Mouse (Mus musculus) testis, adult 2 months (tissue): ENCODE results near the gene Cyp2c54. TPM values are rescaled to one million over a fixed set of nuclear protein-coding genes. Genes with fewer than 3 reads are reported as not detected.
"Not testable (repeated sequence)": the region's sequence is repeated elsewhere in the genome, so short reads cannot be mapped to it uniquely, and the experiment has no call there.

ENCODE experiments used
- H3K27ac ChIP-seq: fragments of 200-500 bp; 2 replicates; pipeline ENCODE4 v1.5.1; 2012; ENCODE audit warnings: low read depth, low read length; ENCODE audit not compliant: control insufficient read depth, insufficient read depth
- H3K27me3 ChIP-seq: fragments of 200-500 bp; 2 replicates; pipeline ENCODE4 v1.6.1; 2012; ENCODE audit warnings: mild to moderate bottlenecking, low read length, moderate library complexity; ENCODE audit not compliant: control insufficient read depth, insufficient read depth
- H3K36me3 ChIP-seq: fragments of 200-500 bp; 2 replicates; pipeline ENCODE4 v1.6.1; 2012; ENCODE audit warnings: mild to moderate bottlenecking, low read length; ENCODE audit not compliant: control insufficient read depth, insufficient read depth
- H3K4me1 ChIP-seq: fragments of 200-500 bp; 2 replicates; pipeline ENCODE4 v1.6.1; 2012; ENCODE audit warnings: low read length; ENCODE audit not compliant: control insufficient read depth, insufficient read depth
- H3K4me3 ChIP-seq: fragments of 200-500 bp; 2 replicates; pipeline ENCODE4 v1.5.1; 2012; ENCODE audit warnings: low read depth, mild to moderate bottlenecking, low read length, moderate library complexity, mixed read lengths; ENCODE audit not compliant: control insufficient read depth
- CTCF ChIP-seq: fragments of 200-500 bp; IDR thresholded peaks from 2 replicates; pipeline ENCODE4 v1.5.1; 2012; ENCODE audit warnings: low read depth, mild to moderate bottlenecking, inconsistent platforms, low read length, moderate library complexity; ENCODE audit not compliant: control insufficient read depth, insufficient read depth, insufficient replicate concordance
- POLR2A ChIP-seq: fragments of 200-500 bp; IDR thresholded peaks from 2 replicates; pipeline ENCODE4 v1.6.1; 2012; ENCODE audit warnings: low read depth, mild to moderate bottlenecking, inconsistent platforms, low read length, moderate library complexity; ENCODE audit not compliant: control insufficient read depth
- polyA plus RNA-seq: library from polyadenylated mRNA; depleted of rRNA; stranded (reverse); fragments of >200 nt; gene quantifications from 2 replicates; pipeline ENCODE4 v1.2.3, GENCODE M21; 2012; rRNA removed

The Cyp2c54 gene
- not detected in 2 replicates for polyA plus RNA-seq

DNA sequence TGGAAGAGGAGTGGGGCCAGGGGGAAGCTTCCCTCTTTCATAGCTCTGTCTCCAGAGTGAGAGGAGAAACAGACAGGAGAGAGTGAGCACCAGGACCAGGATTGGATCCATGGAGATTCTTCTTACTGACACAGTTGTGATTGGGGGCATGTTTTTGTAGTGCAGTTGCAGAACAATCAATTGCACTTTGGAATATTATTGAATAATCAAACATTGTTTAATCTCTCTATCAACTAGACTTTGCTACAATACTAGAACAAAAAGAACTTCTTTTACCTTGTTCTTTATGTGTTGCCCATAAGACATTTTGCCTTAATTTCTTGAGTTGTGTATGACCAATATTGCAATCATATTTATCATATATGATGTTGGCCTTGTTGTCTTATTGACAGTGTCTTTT, at the start of gene Cyp2c54:
Cyp2c54 (minus strand) TSS at position 127 of the 400 bp plus-strand sequence.
- no peaks in the 10 kb centered on the region for H3K36me3 ChIP-seq
- H3K27ac ChIP-seq = no peak within 1 kb of the TSS
- TF ChIP-seq CTCF (no peak), POLR2A (no peak)
- no peak within 1 kb of the TSS for H3K4me3 ChIP-seq
- H3K4me1 ChIP-seq = no peaks in the 10 kb centered on the region
- no peaks in the 10 kb centered on the region for H3K27me3 ChIP-seq

DNA sequence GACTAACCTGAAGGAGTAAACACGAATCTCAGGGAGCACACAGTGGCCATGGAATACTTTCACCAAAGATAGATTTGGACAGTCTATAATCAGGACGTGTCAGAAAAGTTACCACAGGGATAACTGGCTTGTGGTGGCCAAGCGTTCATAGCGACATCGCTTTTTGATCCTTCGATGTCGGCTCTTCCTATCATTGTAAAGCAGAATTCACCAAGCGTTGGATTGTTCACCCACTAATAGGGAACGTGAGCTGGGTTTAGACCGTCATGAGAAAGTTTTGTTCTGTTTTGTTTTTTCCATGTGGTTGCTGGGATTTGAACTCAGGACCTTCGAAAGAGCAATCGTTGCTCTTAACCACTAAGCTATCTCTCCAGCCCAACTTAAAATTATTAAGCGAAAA, 46.0 kb upstream of the Cyp2c54 start:
- not testable (repeated sequence) for H3K4me1 ChIP-seq, H3K27ac ChIP-seq, H3K4me3 ChIP-seq, H3K27me3 ChIP-seq, H3K36me3 ChIP-seq

DNA sequence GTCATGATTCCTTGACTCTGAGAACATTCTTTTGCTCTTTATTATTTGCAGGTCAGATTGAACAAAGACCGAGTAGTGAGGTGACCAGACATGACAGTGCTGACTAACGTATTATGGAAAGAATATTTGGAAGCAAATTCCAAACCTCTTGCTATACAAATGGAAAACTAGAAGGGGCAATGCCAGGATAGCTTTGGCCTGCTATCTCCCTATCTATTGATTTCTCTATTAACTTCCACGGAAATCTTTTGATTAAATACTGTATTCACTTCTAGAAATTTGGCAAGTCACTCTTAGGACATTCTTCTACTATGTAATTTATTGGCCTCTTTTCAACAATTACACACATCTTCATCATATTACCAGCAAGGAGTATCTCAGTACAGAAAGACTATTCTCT, 17.5 kb upstream of the Cyp2c54 start:
- H3K27me3 ChIP-seq = no peaks in the 10 kb centered on the region
- no peaks in the 10 kb centered on the region for H3K36me3 ChIP-seq
- no peak overlapping the region for H3K4me3 ChIP-seq
- H3K4me1 ChIP-seq = no peaks in the 10 kb centered on the region
- TF ChIP-seq CTCF = no peak
- TF ChIP-seq POLR2A = no peak
- H3K27ac ChIP-seq = no peak overlapping the region

GRCm38 (mm10) chr19:40089421-40089820, 15.8 kb upstream of the Cyp2c54 start, which contains the start of gene Cyp2c50:
TSS of gene Cyp2c50 (plus strand) at chr19:40089688.
- H3K36me3 ChIP-seq, H3K4me3 ChIP-seq: not testable (repeated sequence)

GRCm38 (mm10) chr19:40088381-40088780, 14.8 kb upstream of the Cyp2c54 start:
- no peak overlapping the region for H3K4me3 ChIP-seq
- H3K27me3 ChIP-seq = no peaks in the 10 kb centered on the region
- TF ChIP-seq POLR2A (no peak), CTCF (no peak)
- no peak overlapping the region for H3K27ac ChIP-seq
- H3K36me3 ChIP-seq = no peaks in the 10 kb centered on the region
- H3K4me1 ChIP-seq = no peaks in the 10 kb centered on the region

More at GRCm38 (mm10) chr19:40089421-40089820, 15.8 kb upstream of the Cyp2c54 start, which contains the start of gene Cyp2c50:
- not testable (repeated sequence) for H3K27me3 ChIP-seq, H3K4me1 ChIP-seq, H3K27ac ChIP-seq

DNA sequence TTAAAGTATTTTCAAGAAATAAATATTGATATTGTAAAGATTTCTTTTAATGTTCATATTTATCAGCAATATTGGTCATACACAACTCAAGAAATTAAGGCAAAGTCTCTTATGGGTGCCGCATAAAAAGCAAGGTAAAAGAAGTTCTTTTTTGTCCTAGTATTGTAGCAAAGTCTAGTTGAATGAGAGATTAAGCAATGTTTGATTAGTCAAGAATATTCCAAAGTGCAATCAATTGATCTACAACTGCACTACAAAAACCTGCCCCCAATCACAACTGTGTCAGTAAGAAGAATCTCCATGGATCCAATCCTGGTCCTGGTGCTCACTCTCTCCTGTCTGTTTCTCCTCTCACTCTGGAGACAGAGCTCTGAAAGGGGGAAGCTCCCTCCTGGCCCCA, 81.5 kb downstream of the Cyp2c54 start, which contains the start of gene Cyp2c37:
Cyp2c37 (plus strand) TSS at position 285 of the 400 bp plus-strand sequence.
- H3K4me1 ChIP-seq, H3K4me3 ChIP-seq: not testable (repeated sequence)

GRCm38 (mm10) chr19:39989471-39989870, 84.2 kb downstream of the Cyp2c54 start:
- H3K4me3 ChIP-seq = no peak overlapping the region
- no peaks in the 10 kb centered on the region for H3K27me3 ChIP-seq
- H3K4me1 ChIP-seq = no peaks in the 10 kb centered on the region
- H3K27ac ChIP-seq = no peak overlapping the region
- H3K36me3 ChIP-seq = no peaks in the 10 kb centered on the region
- TF ChIP-seq CTCF (no peak), POLR2A (no peak)

More for the DNA sequence above, 81.5 kb downstream of the Cyp2c54 start, which contains the start of gene Cyp2c37:
- H3K27ac ChIP-seq, H3K27me3 ChIP-seq, H3K36me3 ChIP-seq: not testable (repeated sequence)

Other genes starting within 250 kb of the Cyp2c54 start
- not detected in 2 replicates for gene Cyp2c69, start 187.0 kb downstream of the Cyp2c54 start, polyA plus RNA-seq
- gene Cyp2c37, start 81.4 kb downstream of the Cyp2c54 start, polyA plus RNA-seq = not detected in 2 replicates
- gene Cyp2c50, start 15.9 kb upstream of the Cyp2c54 start, polyA plus RNA-seq = not detected in 2 replicates
- gene Cyp2c70, start 113.5 kb upstream of the Cyp2c54 start, polyA plus RNA-seq = not detected in 2 replicates
- 8.8 and 16.0 TPM in 2 replicates for gene Pdlim1, start 198.0 kb upstream of the Cyp2c54 start, polyA plus RNA-seq